Mouse (Mus musculus) hindlimb bud, embryonic 11.5 days (tissue): Measurements from ENCODE around the gene Scamp2.

ENCODE experiments used
- DNase-seq: peaks from one replicate; pipeline ENCODE4 v3.0.0-alpha.2; 2012; ENCODE audit warnings: low read depth, low spot score; ENCODE audit errors: extremely low spot score

The Scamp2 gene

DNA sequence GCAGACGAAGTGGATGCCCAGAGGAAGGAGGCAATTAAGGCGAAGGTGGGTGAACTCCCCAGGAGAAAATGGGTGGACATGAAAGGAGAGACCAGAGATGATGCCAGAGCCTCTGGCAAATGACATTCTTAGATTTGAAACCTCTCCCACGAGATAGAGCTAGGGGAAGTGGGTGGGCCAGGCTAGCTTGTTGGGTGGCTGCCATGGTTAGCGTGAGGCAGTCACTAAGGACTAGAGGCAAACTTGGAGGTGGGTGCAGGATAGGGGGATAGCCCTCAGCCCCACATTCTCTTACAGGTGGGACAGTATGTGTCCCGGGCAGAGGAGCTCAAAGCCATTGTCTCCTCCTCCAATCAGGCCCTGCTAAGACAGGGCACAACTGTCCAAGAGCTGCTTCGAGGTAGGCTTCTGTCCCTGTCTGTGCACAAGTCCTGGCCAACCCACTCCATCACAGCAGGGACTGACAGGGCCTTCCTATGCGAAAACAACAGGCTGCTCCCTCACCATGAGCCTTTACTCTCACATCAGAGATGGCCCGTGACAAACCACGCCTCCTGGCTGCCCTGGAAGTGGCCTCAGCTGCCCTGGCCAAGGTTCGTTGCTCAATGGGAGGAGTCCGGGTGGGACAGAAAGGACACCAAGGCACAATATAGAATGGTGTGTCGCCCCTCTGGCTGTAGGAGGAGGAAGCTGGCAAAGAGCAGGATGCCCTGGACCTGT is 32.9 kb downstream of the Scamp2 start:
- no peak for DNase-seq

DNA sequence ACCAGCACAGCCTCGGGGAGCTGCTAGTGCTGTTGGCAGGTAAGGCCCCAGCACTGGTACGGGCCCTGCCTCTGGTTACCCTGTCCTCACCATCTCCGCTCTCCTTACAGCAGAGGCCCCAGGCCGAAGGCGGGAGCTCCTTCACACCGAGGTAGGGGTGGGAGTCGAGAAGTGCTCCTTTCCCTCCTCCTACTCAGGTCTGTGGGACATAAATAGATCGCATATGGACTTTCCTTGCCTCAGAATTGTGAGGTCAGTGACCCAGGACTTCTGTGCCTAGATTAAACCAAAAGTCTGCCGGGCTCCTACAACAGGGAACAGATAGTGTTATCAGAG is 33.4 kb downstream of the Scamp2 start:
- no peak for DNase-seq

GRCm38 (mm10) chr9:57597265-57597664 is 36.5 kb downstream of the Scamp2 start:
- DNase-seq, result no peak

- DNase-seq, result no peak
Measured at GRCm38 (mm10) chr9:57597929-57598382, 37.2 kb downstream of the Scamp2 start.

GRCm38 (mm10) chr9:57598851-57599563 is 38.3 kb downstream of the Scamp2 start:
- no peak for DNase-seq

- no peak for DNase-seq
Measured at GRCm38 (mm10) chr9:57600620-57601352, 40.0 kb downstream of the Scamp2 start.

- no peak for DNase-seq
Measured at GRCm38 (mm10) chr9:57601353-57601706, 40.6 kb downstream of the Scamp2 start.

DNA sequence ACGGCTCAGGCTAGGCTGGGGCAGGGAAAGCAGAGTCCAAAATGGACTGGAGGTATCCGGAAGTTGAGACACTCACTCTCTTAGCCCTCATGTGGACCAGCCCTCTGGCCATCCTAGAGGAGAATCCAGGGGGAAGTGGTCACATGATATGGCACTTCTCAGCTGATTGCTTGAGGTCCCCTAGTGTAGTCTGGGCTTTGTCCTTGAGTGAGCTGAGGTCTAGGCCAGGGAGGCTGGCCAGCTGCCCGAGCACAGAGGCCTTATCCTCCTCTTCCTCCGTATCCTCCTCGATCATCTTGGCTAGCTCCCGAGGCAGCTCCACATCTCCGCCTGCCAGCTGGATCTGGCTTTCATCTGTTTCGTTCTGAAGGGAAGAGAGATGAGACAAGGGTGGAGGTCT is 41.4 kb downstream of the Scamp2 start:
- DNase-seq, result no peak

DNA sequence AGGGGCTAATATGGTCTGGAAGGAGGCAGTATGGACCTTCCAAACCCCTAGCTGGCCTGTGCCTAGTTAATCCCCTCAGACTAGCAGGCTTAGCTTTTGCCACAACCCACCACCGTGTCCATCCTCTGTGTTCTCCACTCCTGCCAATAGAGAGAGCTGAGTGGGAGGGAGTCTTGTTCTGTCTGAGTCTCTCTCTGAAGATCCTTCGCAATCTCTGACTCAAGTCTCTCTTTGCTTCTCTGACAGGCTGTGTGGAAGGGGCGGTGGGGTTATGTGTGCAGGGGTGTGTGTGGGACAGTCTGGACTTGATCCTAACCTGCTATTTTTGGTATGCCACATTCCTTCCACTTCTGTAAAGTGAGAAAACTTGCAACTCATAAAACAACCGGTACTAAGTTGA is 44.1 kb downstream of the Scamp2 start:
- no peak for DNase-seq

DNA sequence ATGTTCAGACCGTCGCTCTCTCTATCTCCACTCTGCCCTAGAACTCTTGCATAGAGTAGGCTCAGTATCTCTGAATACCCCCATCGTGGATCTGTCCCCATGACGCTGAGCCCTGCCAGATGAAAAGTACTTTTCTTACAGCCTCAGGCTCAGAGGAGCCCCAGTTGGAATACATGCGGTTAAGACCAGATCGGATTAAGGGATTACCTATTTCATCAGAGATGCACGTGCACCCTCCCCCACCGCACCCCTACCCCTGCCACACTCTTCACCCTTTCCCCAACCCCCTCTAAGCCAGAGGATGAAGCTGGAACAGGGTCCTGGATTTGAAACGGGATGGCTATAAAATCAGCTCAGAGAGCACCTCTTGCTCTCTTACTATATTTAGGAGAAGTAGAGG is 44.8 kb downstream of the Scamp2 start:
- no peak for DNase-seq

DNA sequence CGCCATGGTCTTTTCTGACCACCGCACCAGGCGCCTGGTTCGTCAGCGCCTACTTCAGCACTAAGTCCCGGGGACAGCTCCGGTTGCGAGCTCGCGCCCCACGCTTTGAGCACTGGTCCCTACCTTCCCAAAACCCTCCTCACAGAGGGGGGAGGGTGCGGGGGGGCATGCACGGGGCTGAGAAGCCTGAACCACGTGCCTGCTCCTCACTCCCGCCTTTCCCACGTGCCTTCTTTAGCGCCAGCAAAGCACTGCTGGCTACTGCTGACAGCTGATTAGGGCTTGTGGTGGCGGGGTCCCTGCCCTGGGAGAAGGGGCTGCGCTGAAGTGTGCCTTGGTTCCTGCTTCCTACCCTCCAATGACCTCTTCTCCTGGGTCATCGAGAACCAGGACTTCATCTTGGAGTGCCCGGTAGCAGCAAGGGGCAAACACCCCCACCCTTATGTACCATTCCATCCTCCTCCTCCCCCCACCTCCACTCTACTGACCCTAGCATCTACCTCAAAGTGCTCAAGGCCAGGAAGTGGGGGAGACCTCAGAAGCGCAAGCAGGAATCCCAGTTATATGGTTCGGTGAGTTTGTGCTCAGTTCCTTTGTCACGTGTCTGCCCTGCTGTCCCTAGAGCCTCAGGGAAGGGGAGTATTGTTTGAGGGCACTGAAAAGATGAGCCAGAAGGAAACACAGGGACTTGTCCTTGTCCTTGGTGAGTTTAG is 45.6 kb downstream of the Scamp2 start, which contains the start of gene Cplx3:
Gene Cplx3 (minus strand): TSS at position 143 of the 713 bp plus-strand sequence.
- no peak for DNase-seq

DNA sequence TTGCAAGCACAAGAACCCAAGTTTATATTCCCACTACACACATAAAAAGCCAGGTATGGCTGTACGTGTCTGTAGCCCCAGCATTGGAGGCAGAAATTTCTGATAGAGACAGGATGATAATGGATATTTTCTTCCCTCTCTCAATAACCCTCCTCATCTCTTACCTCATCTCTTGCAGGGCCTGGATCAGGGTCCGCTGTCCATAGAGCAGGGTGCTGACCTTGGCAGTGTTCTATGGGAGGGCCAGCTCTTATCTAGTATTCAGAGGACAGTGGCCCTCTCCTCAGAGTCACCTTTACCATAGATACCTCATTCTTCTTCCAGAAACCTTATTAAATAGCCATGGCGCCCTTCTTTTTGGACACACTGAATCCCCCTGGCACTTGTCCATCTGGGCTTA is 49.1 kb downstream of the Scamp2 start:
- DNase-seq, result no peak

DNA sequence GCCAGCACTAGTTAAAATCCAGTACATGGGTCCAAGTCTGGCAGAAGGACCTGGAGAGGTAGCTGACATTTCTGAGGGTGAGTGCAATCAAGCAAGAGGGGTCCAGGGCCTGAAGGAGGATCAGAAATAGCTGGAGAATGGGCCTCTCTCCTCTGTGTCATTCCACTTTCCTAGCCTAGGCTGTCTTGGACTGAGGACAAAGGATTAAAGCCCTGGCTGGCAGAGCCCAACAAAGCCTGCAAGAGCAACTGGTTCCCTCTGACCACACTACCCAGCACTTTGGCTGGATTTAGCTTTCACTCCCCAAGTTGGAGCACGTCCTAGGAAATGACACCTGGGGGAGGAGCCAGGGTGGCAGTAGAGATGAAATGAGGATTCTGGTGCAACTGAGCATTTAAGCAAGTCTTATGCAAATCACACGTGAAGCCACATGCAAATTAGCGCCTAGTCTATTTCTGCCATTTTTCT is 49.6 kb downstream of the Scamp2 start:
- DNase-seq, result no peak

- no peak for DNase-seq
Measured at GRCm38 (mm10) chr9:57612587-57612986, 51.8 kb downstream of the Scamp2 start.

DNA sequence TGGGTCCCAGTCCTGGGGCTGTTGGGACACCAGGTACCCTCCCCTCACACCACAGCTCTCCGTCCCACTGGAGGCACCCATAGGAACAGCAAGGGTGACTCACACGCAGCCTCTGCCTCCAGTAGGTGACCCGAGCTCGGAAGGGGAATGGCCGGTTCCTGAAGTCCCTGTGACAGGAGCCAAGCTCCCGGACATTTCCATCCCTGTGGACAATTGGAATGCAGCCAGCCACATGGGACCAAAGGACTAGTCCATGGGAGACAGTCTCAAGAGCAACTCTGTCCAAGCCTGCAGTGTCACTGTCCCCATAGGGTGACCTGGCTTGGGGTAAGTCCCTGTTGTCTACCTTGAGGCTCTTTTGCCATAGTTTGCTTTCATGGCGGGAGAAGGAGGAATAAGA is 53.2 kb downstream of the Scamp2 start:
- no peak for DNase-seq

- no peak for DNase-seq
Measured at GRCm38 (mm10) chr9:57614786-57615185, 54.0 kb downstream of the Scamp2 start.

GRCm38 (mm10) chr9:57617556-57618169 is 56.9 kb downstream of the Scamp2 start:
- DNase-seq, result no peak

GRCm38 (mm10) chr9:57618854-57619253 is 58.1 kb downstream of the Scamp2 start:
- no peak for DNase-seq

DNA sequence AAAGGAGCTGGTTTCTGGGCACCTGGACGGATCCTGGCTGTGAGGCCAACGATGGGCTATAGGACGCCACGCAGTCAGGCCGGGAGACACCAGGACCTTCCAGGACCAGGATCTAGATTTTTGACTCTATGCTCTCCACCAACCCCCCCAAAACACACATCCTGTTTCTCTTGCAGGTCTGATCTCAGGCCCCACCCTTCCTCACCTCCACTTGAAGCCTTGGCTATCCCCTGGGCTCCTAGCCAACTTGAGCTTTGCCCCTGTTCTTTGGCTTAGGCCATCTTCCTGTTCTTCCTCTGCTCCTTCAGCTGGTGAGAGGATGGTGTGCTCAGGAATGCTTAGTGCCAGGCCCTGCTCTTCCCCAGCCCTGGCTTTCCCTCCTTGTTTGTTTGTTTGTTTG is 59.9 kb downstream of the Scamp2 start, which contains the start of gene Lman1l:
Gene Lman1l (minus strand): TSS at position 101 of the 400 bp plus-strand sequence.
- DNase-seq, result no peak

DNA sequence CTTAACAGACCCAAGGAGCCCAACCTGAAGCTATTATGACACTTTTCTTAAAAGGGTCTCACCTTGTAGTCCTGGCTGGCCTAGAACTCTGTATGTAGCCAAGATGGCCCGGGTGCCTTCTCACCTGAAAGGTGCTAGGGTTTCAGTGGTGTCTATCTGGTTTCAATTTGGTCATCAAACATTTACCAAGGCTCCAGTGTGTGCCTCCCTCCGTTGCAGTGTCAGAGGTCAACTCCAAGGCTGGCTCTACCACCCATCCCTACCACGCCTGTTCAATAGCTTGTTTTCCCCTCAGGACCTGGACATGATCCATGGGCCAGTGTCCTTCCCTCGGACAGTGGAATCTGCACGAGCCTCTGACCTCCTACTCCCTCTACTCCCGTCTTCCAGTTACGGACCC is 63.6 kb downstream of the Scamp2 start:
- no peak for DNase-seq
